Mouse (Mus musculus) E14TG2a.4 (cell line): ENCODE measurements around the gene Cyb561d2.

Experiments
- CTCF ChIP-seq: conservative IDR thresholded peaks from 2 replicates; pipeline ENCODE4 v1.5.1; 2014; ENCODE audit warnings: low read length
- NANOG ChIP-seq: IDR thresholded peaks from 2 replicates; pipeline ENCODE4 v1.6.1; 2014; ENCODE audit warnings: borderline replicate concordance, low read length, mixed read lengths
- POU5F1 ChIP-seq: IDR thresholded peaks from 2 replicates; pipeline ENCODE4 v1.6.1; 2014; ENCODE audit warnings: low read length, borderline replicate concordance

DNA sequence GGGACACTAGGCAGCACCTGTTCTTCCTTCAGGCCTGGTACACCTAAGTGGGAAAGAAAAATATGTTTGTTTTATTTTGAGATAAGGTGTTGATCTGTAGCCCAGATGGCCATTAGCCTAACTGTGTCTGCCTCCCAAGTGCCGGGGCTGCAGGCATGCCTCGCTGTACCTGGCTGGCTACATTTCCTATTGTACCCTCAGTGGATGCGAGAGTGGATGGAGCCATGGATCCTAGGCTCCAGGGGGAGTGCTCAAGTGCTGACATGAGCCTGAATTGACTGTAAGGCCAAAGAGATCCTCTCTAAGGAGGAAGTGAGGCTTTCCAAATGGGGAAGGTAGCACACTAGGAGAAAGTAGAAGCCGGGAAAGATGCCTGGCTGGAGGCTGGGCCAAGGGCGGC is 6.0 kb upstream of the Cyb561d2 start:
- no peak for TF ChIP-seq CTCF
- TF ChIP-seq NANOG: no peak
- TF ChIP-seq POU5F1: no peak
